In genomic region chr19:22800471-22800870, GRCm38 (mm10) we compare ENCODE assay signal across 11 mouse cellular contexts.
DNase-seq lines count a peak whose midpoint lies in the region; ATAC-seq lines count a peak whose summit lies in the region.
"Had no signal": no experiment of that assay in that cellular context is flagged by ENCODE, and none has a peak within 500 bp of the region (broad histone marks: within the 10 kb centered on the region; RNA-seq: fewer than 3 reads in every experiment).

No protein-coding gene starts in this region.

- no peaks in the 10 kb centered on the region for H3K36me3 ChIP-seq in kidney, embryonic 16.5 days (ENCODE audit: insufficient read depth, low read length)

- H3K27me3 ChIP-seq in kidney, embryonic 16.5 days (ENCODE audit: insufficient read depth, low read length) = no peaks in the 10 kb centered on the region

- WGBS in kidney, embryonic 16.5 days = 10% methylated on average over 5 of the region's 5 CpGs

- no peak overlapping the region for H3K9ac ChIP-seq in kidney, embryonic 16.5 days (replicated peaks; ENCODE audit: low read length)

- H3K4me2 ChIP-seq in kidney, embryonic 16.5 days (replicated peaks; ENCODE audit: low read depth, low read length) = no peak overlapping the region

- 0 out of 2 replicates have a peak, but pooled peaks cover 3% of the 10 kb centered on the region for H3K4me1 ChIP-seq in kidney, embryonic 16.5 days (ENCODE audit: insufficient read depth, low read length)

- peak; percentile 89 for ATAC-seq in kidney, embryonic 16.5 days (ENCODE audit: low FRiP score, low TSS enrichment)
- ATAC-seq in monocyte, adult 5-6 weeks (replicated peaks; ENCODE audit: insufficient number of reproducible peaks, low FRiP score, low TSS enrichment, poor library complexity, severe bottlenecking) = no peak

- DNase-seq in cerebellum, adult 18-20 months = peak; percentile 47 to 48
- DNase-seq in cerebellum, adult 11 months = no peak
- no peak for DNase-seq in kidney, adult 8-10 months
- DNase-seq in right cerebral cortex, adult 18-20 months = peak; percentile 11
- no peak for DNase-seq in right cerebral cortex, postnatal 4 days
- peak; percentile 52 for DNase-seq in testis, postnatal 10 days (ENCODE audit: low spot score)
- DNase-seq: heart, adult 18-20 months; heart, postnatal 10 days had no signal

- H3K4me3 ChIP-seq in kidney, embryonic 16.5 days (ENCODE audit: low read length) = no peak overlapping the region
- H3K4me3 ChIP-seq: erythroblast, embryonic 14.5 days had no signal

- no peaks in the 10 kb centered on the region for H3K9me3 ChIP-seq in kidney, embryonic 16.5 days (ENCODE audit: low read length)

- H3K27ac ChIP-seq in kidney, embryonic 16.5 days (ENCODE audit: low read length) = no peak overlapping the region

Comparison
In these comparisons a context has a peak if more than half of its experiments do, and no peak if none do; other contexts are left out.
1. DNase-seq: peak in cerebellum, adult 18-20 months (2 of 2), right cerebral cortex, adult 18-20 months (single experiment) and testis, postnatal 10 days (single experiment); none in cerebellum, adult 11 months (single experiment), kidney, adult 8-10 months (0 of 2) and right cerebral cortex, postnatal 4 days (single experiment).